Mouse (Mus musculus) gastrocnemius, postnatal 10 days (tissue): ENCODE data around the gene Epm2a. TPM values are rescaled to one million over a fixed set of nuclear protein-coding genes. Genes with fewer than 3 reads are reported as not detected.
"Not testable (repeated sequence)": the region's sequence is repeated elsewhere in the genome, so short reads cannot be mapped to it uniquely, and the experiment has no call there.

Experiments used
- DNase-seq: peaks from one replicate; pipeline ENCODE4 v3.0.0; 2021; ENCODE audit warnings: mixed read lengths
- long read RNA-seq, 2 experiments: library from polyadenylated mRNA; stranded (forward); transcript quantifications; one replicate each; pipeline ENCODE4 v2.0.0; 2021
- total RNA-seq, 2 experiments: library from RNA; stranded (reverse); gene quantifications; 2 replicates each; pipeline ENCODE4 v1.2.3; 2021

Epm2a gene
- total RNA-seq, result 10 to 100 TPM; 34.9 to 37.1 TPM
- long read RNA-seq, experiment 1, partial matches to known transcripts, result 0 of 2 reads
- long read RNA-seq, experiment 1, other reads (novel, unspliced or antisense), result 2 of 2 reads
- long read RNA-seq, experiment 2, partial matches to known transcripts, result 0 of 3 reads
- long read RNA-seq, experiment 2, other reads (novel, unspliced or antisense), result 1 of 3 reads

DNA sequence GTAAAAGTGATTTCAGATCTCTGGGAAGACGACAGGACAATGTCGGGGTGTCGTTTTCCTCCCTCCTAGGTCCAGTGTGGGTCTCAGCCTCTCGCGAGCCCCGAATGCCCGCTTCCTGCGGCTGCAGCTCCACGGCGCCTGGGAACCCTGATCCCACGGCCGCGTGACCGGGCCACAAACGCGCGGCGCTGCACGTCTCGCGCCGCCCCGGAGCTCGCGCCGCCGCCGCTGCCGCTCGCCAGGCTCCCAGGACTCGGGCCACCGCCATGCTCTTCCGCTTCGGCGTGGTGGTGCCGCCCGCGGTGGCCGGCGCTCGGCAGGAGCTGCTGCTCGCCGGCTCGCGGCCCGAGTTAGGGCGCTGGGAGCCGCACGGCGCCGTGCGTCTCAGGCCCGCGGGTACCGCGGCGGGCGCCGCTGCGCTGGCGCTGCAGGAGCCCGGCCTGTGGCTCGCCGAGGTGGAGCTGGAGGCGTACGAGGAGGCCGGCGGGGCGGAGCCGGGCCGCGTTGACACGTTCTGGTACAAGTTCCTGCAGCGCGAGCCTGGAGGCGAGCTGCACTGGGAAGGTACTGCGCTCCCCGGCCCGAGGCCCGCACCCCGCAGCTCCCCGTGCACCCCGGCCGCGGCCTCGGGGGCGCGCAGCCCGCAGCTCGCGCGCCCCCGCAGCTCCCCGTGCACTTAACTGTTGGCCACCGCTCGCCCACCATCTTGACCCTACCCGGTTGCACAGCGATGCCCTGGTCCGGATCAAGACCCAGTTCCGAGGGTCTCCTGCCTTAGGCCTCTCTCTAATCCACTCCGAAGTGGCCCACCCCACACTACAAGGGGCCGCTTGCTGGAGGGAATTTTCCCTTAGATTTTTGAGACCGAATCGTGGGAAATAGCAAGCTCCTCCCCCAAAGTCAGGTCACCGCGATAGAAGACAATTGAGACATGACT lies at the start of gene Epm2a:
TSS of gene Epm2a (plus strand) at position 200 of the 937 bp plus-strand sequence.
- peak; percentile 81 for DNase-seq

GRCm38 (mm10) chr10:11298418-11298817 lies 44.8 kb upstream of the Epm2a start:
- no peak for DNase-seq

DNA sequence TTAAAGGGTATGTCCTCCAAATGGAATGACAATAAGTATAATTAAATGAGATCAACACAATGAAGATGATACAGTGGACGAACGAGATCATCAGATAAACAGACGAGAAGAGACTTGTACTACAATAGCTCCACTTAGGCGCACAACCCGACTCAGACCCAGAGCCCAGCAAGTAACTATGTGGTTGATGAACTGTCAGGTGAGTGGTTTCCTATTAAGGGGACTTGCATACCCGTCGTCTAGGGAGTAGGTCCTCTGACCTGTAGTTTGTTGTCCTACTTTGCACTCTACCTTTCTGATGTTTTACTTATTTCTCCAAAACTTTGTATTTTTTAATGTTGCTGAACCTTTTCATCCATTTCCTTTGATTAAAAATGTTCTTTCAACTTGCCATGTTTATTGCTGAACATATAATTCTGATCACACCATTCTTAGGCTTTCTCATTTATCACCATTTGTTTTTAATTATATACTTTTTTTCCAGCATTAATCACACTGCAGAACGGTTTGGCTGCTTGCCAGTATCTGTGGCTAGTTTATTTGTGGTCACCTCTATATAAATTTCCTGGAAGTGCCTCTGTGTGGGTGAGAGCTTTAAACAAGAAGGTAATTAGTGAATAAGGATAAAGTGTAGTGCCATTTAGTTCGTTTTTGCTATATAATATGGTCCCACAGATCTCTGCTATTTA lies 37.7 kb upstream of the Epm2a start:
- DNase-seq, result no peak

DNA sequence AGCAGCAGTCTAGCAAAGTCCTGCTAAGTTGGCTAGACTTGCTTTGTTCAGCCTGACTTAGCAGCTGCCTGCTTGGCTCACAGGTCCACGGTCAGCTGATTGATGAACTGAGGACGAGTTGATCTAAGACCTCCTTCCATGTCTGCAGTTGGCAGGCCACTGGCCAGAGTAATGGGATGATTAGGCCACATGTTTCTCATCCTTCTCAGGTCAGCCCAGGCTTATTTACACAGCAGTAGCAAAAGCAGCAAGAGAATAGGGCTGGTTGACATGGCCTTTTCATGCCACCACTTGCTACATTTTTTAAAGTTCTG lies 37.2 kb upstream of the Epm2a start:
- DNase-seq, result peak; percentile 16

DNA sequence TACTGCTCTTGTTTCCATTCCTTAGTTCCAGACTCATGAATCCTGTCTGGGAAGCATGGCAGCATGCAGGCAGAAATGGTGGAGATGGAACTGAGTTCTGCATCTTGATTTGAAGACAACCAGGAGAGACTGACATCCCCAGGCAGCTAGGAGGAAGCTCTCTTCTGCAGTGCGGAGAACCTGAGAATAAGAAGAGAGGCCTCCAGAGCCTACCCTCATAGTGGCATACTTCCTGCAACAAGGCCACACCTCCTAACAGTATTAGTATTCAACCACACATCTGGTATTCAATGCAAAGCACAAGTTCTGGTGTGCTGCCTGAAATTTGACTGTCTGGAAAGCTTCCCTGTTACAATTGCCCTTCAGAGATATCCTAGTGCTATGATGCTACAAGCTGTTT lies 33.3 kb upstream of the Epm2a start:
- no peak for DNase-seq

DNA sequence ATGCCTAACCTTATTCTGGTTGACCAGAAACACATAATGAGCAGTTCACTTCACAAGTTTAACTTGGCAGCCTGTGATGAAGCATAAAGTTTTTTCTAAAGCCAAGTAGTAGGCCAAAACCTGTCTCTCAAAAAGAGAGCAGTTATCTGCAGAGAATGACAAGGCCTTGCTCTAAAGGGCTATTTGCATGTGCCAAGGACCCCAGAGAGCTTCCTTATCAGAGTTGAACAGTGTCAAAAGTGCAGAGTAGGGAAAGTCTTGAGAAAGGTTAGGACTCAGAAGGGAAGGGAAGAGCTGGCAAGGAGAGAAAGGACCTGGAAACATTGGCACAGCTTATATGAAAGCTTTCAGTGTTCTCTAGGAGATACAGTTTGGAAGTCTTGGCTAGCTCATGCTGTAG lies 32.7 kb upstream of the Epm2a start:
- DNase-seq, result no peak

DNA sequence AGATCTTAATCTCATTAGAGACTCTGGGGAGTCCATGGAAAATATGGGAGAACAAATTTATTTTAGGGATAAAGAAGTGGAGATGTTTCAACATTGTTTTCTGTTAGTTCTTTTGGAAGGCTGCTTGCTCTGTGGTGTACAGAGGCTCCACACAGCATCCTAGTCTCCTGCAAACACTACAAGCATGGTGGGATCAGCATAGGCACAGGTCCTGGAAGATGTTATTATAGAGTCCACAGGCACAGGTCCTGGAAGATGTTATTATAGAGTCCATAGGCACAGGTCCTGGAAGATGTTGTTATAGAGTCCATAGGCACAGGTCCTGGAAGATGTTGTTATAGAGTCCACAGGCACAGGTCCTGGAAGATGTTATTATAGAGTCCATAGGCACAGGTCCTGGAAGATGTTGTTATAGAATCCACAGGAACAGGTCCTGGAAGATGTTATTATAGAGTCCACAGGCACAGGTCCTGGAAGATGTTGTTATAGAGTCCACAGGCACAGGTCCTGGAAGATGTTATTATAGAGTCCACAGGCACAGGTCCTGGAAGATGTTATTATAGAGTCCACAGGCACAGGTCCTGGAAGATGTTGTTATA lies 25.2 kb upstream of the Epm2a start:
- DNase-seq, result not testable (repeated sequence)

DNA sequence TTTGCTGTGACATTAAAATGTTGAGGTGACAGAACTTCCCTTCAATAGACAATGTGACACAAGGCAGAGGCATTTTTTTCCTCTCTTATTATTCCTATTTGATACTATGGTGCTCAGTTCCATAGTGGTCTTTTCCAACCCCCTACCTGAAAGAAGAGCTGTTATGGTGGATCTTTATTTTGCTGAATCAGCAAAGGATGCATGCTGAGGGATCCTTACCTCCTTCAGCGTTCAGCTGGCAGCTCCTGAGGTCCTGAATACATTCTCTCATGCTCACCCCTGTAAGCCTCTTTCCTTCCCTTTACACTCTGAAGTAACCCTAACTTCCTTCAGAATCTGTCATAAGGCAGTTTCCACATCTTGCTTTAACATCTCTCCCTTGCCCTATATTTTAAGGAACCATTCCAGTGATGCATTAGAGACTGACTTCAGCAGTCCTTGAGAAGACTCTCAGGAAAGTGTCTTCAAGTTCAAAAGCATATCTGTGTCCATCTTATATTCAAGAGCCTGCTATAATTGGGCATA lies 23.7 kb upstream of the Epm2a start:
- no peak for DNase-seq

DNA sequence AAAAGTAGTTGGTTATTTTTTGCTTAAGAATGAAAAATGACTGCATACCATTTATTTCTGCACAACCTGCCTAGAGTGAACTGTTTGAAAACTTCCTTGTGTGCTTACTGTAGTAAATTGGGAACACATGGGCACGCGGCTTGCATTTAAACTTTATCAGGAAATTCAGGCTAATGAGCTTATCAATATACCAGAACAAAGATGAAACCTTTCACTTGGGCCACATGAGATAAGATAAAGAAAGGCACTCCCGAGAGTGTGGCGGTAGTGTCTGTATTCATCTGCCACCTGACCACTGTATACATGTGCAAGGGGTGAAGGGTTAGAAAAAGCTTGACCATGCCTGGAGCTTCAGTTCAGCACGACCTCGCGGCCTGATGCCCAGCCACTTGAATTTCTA lies 20.9 kb upstream of the Epm2a start:
- no peak for DNase-seq

DNA sequence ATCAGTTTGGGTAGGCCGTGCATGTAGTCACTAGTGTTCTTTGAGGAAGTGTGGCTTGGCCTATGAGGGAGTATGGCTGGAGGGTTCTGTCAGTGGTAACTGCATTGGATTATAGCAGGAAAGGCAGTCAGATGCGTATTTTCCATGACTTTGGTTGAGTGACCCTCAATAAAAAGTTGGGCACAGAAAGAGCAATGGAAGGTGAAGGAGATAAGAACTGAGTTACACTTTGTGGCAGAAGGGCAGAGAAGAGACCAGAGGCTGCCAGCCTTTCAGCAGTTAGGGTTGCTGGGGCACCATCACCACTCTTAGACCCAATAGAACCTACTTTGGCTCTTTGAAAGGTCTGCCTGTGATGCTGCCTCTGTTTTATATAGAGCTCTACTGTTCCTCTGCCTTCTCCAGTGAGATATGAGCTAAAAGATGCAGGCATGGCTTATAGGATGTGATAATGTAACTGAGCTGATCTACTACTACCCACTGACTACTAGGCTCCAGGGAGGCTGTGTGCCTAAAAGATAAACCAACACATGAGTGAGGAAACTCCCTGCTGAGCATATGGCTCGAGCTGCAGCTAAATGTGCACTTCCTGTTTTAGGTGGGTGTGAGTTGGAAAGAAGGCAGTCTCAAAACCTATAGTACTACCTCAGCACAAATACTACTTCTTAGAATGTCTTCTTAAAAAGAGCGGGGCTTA lies 19.9 kb upstream of the Epm2a start:
- DNase-seq, result no peak

- no peak for DNase-seq
Observed at GRCm38 (mm10) chr10:11326526-11326925, 16.7 kb upstream of the Epm2a start.

GRCm38 (mm10) chr10:11344536-11345468 lies 1.6 kb downstream of the Epm2a start:
- no peak for DNase-seq

DNA sequence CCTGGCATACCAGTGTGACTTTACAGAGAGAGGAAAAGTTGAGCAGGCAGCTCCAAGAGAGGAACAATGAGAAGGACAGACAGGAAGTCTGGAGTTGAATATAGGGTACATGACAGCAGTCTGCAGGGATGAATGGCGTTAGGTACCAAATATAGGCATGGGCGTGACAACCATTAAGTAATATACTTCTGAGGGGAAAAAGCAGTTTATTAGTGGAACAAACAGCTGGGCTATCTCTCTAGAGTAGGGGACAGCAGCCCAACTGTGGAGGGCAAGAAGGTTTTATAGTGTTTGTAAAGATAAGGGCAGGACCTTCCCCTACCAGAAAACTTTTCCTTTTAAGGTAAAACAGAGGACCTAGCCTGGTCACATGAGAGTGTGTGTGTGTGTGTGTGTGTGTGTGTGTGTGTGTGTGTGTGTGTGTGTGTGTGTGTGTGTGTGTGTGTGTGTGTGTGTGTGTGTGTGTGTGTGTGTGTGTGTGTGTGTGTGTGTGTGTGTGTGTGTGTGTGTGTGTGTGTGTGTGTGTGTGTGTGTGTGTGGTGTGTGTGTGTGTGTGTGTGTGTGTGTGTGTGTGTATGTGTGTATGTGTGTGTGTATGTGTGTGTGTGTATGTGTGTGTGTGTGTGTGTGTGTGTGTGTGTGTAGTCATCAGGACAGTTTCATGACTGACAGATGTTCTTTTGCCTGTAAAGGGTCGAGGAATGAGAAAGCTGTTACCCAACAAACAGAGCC lies 7.2 kb downstream of the Epm2a start:
- not testable (repeated sequence) for DNase-seq

GRCm38 (mm10) chr10:11354609-11355008 lies 11.4 kb downstream of the Epm2a start:
- no peak for DNase-seq

DNA sequence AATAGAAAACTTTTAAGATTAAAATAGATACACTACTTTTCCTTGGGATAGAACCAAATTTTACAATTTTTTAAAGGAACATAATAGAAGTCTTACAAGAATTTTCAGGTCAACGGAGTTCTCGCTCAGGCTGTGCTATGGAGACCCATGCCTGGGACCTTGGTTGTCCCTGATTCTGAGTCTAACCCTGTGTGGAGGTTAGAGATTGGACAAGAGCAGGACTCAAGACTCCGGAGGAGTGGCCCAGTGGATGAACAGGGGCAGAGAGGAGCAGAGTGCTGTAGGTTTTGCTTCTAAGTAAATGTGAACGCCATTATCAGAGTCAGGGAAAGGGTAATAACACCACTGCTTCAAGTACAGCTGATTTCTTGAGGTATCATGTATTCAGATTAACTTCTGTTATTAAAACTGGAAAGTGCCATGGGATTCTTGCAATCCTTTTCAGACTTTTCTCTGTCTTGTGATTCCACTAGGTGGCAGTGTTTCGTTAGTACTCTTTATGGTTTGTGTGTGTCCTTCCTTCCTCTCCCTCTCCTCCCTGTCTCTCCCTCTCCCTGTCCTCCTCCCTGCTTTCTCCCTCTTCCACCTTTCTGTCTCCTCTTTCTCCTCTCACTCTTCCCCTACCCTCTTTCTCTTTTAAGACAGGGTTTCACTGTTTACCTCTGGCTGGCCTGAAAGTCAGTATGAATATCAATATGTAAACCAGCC lies 18.9 kb downstream of the Epm2a start:
- no peak for DNase-seq

DNA sequence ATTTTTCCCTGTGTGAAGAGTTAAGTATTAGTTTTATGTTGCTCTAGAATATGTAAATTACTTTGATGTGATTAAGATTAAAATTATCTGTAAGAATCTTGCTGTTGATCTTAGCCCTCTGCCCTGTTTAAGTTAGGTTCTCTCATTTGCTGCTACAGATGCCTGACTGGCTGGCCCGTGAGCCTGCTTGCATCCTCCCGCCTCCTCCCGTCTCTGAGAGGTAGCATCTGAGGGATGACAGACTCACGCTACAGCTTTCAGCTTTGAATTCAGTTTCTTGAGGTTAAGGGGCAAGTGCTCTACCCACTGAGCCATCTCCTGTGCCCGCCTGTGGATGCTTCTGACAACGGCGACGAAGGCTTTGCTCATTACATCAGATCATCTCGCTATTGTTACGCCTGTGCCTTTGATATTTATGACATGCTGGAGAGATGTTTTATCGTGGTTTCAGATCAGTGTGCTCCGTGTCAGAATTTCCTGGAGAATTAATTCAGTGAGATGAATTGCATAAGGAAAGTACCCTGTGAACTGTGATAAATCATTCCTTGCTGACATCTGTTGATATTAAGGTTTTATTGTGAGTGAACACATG lies 19.8 kb downstream of the Epm2a start:
- DNase-seq, result no peak

DNA sequence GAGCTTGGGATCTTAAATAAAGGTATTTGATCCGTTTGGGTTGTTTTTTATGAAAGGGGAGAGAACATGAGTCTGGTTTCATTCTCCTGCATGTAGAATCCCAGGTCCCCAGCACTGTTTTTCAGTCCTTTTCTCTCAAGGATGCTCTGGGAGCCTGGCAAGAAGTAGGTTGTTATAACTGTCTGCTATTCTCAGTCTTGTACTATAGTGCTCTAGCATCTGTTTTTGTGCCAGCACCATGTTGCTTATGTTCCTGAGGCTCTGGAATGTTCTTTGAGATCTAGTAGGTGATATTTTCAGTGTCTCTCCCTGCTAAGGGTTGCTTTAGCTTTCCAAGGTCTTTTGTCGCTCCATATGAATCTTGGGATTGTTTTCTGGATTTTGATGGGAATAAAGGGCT lies 38.1 kb downstream of the Epm2a start:
- no peak for DNase-seq

DNA sequence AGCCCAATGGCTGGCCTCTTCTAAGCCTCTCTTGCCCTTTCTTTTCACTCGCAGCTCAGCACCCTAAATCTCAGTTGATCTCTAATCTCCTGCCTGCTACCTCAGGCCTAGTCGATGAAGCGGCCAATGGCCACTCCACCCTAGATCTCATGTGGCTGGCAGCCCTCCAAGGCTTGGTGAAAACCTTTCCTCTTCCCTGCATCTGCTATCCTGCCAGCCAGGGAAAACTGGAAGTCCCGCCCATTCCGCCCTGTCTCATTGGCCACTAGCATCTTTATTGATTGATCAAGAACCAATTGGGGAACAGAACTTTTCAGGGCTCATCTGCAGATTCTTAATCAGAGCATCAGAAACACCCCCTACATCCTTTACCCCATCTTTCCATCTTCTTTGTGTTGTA lies 67.7 kb downstream of the Epm2a start:
- no peak for DNase-seq

DNA sequence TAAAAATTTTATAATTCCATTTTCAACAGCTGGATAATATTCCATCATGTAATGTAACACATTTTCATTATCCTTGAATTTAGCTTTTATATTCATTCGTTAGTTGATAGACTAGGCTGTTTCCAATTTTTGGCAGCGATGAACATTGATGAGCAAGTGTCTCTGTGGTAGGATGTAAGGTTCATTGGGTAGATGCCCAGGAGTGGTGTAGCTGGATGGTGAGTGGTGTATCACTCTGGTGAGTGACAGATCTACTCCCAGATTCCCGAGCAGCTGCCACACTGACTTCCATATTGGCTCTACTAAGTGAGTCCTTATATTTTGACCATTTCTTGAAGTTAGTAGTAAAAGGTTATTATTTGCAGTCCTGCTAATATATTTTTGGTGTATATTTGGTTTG lies 76.9 kb downstream of the Epm2a start:
- DNase-seq, result no peak
